Mouse (Mus musculus) ovary, adult 10 weeks (tissue): ENCODE results near the gene Omg. TPM values are rescaled to one million over a fixed set of nuclear protein-coding genes. Genes with fewer than 3 reads are reported as not detected.

Source experiments
- polyA plus RNA-seq: library from polyadenylated mRNA; stranded (reverse); fragments of 350-450 nt; fragmentation: Illumina TruSeq; extraction: RNeasy Lipid Tissue Mini Kit (QIAGEN cat#74804); gene quantifications from one replicate; pipeline ENCODE4 v1.2.3, GENCODE M21; 2014

Gene Omg
- polyA plus RNA-seq: 1.1 TPM

GRCm38 (mm10) chr11:79503845-79504244 lies at the start of gene Omg:
Gene Omg, minus strand, starts transcription at chr11:79504084.

GRCm38 (mm10) chr11:79530333-79530761 lies 26.5 kb upstream of the Omg start, which contains the start of the genes Evi2 and Evi2a:
Gene Evi2, minus strand, starts transcription at chr11:79530589.
Gene Evi2a, minus strand, starts transcription at chr11:79530609.

GRCm38 (mm10) chr11:79523560-79524309 lies 19.9 kb upstream of the Omg start, which contains the start of gene Evi2b:
Gene Evi2b, minus strand, starts transcription at chr11:79523762.

Other genes with a start within 250 kb of the Omg start
- 153 TPM for gene Wsb1, start 249.4 kb downstream of the Omg start, polyA plus RNA-seq
- gene Gm9964, start 207.2 kb downstream of the Omg start, polyA plus RNA-seq: not detected
- gene Nf1, start 164.4 kb downstream of the Omg start, polyA plus RNA-seq: 51.3 TPM
- gene Evi2b, start 19.7 kb upstream of the Omg start, polyA plus RNA-seq: 13.2 TPM
- 0.63 TPM for gene Evi2, start 26.5 kb upstream of the Omg start, polyA plus RNA-seq
- gene Evi2a, start 26.5 kb upstream of the Omg start, polyA plus RNA-seq: 13.1 TPM
- gene Rab11fip4, start 87.1 kb upstream of the Omg start, polyA plus RNA-seq: 1.5 TPM